Mouse (Mus musculus) embryonic fibroblast, embryonic 13.5 days (primary cell): ENCODE data around the gene Asb2.

ENCODE experiments used
- CTCF ChIP-seq: IDR thresholded peaks from 2 replicates; pipeline ENCODE4 v1.5.1; 2011; ENCODE audit warnings: mild to moderate bottlenecking, control low read depth, low read length, moderate library complexity, borderline replicate concordance; ENCODE audit not compliant: insufficient read depth
- POLR2A ChIP-seq: IDR thresholded peaks from 2 replicates; pipeline ENCODE4 v1.6.1; 2011; ENCODE audit warnings: low read depth, mild to moderate bottlenecking, control low read depth, low read length, moderate library complexity

DNA sequence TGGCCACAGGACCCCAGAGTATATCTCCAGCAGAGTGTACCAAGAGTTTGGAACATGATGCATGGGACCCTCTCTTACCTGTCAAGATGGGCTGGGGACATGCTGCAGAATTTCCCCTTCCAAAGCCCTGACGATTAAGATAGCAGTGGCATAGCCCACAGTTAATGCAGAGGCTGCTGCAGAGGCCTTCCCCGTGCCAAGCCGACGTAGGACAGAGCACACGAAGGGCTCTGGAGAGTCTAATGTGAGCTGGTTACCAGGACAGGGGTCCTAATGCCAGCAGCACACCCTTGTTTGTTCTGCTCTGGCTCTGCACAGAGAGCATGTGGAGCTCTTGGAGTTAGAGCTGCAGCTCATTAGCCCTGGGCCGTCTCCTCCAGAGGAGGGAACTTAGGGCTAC, 42.5 kb downstream of the Asb2 start:
- TF ChIP-seq POLR2A (no peak), CTCF (no peak)
